Comparison of ENCODE assay signal across 8 mouse cellular contexts in genomic region chr17:29415761-29416662, GRCm38 (mm10). TPM values are rescaled to one million over a fixed set of nuclear protein-coding genes. Genes with fewer than 3 reads are reported as not detected.
DNase-seq lines count a peak whose midpoint lies in the region; ATAC-seq and TF ChIP-seq lines count a peak whose summit lies in the region.

No protein-coding gene starts in this region.

- no peaks in the 10 kb centered on the region for H3K36me3 ChIP-seq in kidney, adult 2 months (ENCODE audit: control insufficient read depth, insufficient read depth, low read length)
- no peaks in the 10 kb centered on the region for H3K36me3 ChIP-seq in forebrain, embryonic 16.5 days (ENCODE audit: control insufficient read depth, insufficient read depth)
- H3K36me3 ChIP-seq in liver, embryonic 13.5 days, result no peaks in the 10 kb centered on the region

- peak; percentile 59 for DNase-seq in kidney, adult 2 months
- DNase-seq in kidney, postnatal 14 days, result no peak
- no peak for DNase-seq in liver, embryonic 13.5 days
- peak; percentile 28 for DNase-seq in ovary, postnatal 36 days (ENCODE audit: low spot score)
- no peak for DNase-seq in spleen, postnatal 10 days (ENCODE audit: low spot score in 2 of 2)
- DNase-seq in natural killer cell, adult 2 months (ENCODE audit: low spot score in 2 of 2), result no peak

- no peak for TF ChIP-seq POLR2A in kidney, adult 2 months (IDR thresholded peaks at IDR 0.05; ENCODE audit: low read depth, low read length)

- no peak overlapping the region for H3K4me3 ChIP-seq in kidney, adult 2 months (ENCODE audit: insufficient read depth, low read depth, low read length)
- no peak overlapping the region for H3K4me3 ChIP-seq in forebrain, embryonic 16.5 days (replicated peaks; ENCODE audit: low read length)
- H3K4me3 ChIP-seq in liver, embryonic 13.5 days (replicated peaks), result no peak overlapping the region

- H3K9me3 ChIP-seq in forebrain, embryonic 16.5 days (ENCODE audit: control insufficient read depth, low read length), result no peaks in the 10 kb centered on the region
- H3K9me3 ChIP-seq in liver, embryonic 13.5 days (replicated peaks), result no peaks in the 10 kb centered on the region

- 26% methylated on average over 31 of the region's 31 CpGs for WGBS in kidney, adult 2 months
- 14% methylated on average over 31 of the region's 31 CpGs for WGBS in forebrain, embryonic 16.5 days
- WGBS in liver, embryonic 13.5 days (ENCODE audit: insufficient replicate concordance), result 24% methylated on average over 31 of the region's 31 CpGs

- no peaks in the 10 kb centered on the region for H3K27me3 ChIP-seq in kidney, adult 2 months (replicated peaks; ENCODE audit: control insufficient read depth, insufficient read depth, low read length)
- H3K27me3 ChIP-seq in forebrain, embryonic 16.5 days (replicated peaks; ENCODE audit: control insufficient read depth, insufficient read depth, low read length), result no peaks in the 10 kb centered on the region
- H3K27me3 ChIP-seq in liver, embryonic 13.5 days, result peaks cover 48% of the 10 kb centered on the region

- TF ChIP-seq CTCF in kidney, adult 2 months (conservative IDR thresholded peaks at IDR 0.05; ENCODE audit: insufficient read depth, insufficient read length, low read depth, low read length), result no peak

- 0 out of 2 replicates have a peak overlapping the region, but pooled peaks have one; percentile 2 for H3K9ac ChIP-seq in forebrain, embryonic 16.5 days (replicated peaks; ENCODE audit: low read depth, low read length)
- H3K9ac ChIP-seq in liver, embryonic 13.5 days, result peak overlapping the region; percentile 26; the same call in 1 of the 2 replicates

- H3K4me2 ChIP-seq in forebrain, embryonic 16.5 days (ENCODE audit: low read length), result 0 out of 2 replicates have a peak overlapping the region, but pooled peaks have one; percentile 9
- H3K4me2 ChIP-seq in liver, embryonic 13.5 days, result peak overlapping the region; percentile 42

- H3K4me1 ChIP-seq in kidney, adult 2 months (ENCODE audit: control insufficient read depth, insufficient read depth, low read length), result no peaks in the 10 kb centered on the region
- 0 out of 2 replicates have a peak, but pooled peaks cover 4% of the 10 kb centered on the region for H3K4me1 ChIP-seq in forebrain, embryonic 16.5 days (replicated peaks; ENCODE audit: control insufficient read depth, insufficient read depth, low read length)
- H3K4me1 ChIP-seq in liver, embryonic 13.5 days (replicated peaks), result peaks cover 46% of the 10 kb centered on the region

- ATAC-seq in forebrain, embryonic 16.5 days, result no peak
- peak; percentile 25 to 54 for ATAC-seq in hematopoietic stem cell, adult 5-6 weeks (replicated peaks in 1 of 2; ENCODE audit: insufficient read depth in 1 of 2, low FRiP score in 2 of 2, low TSS enrichment in 1 of 2, low read depth in 1 of 2, poor library complexity in 2 of 2, severe bottlenecking in 2 of 2)
- no peak for ATAC-seq in liver, embryonic 13.5 days (ENCODE audit: low read depth)

- H3K27ac ChIP-seq in kidney, adult 2 months (ENCODE audit: insufficient read depth, low read depth, low read length), result no peak overlapping the region
- no peak overlapping the region for H3K27ac ChIP-seq in forebrain, embryonic 16.5 days (ENCODE audit: low read length)
- H3K27ac ChIP-seq in liver, embryonic 13.5 days, result no peak overlapping the region

RNA-seq across cellular contexts. Expression of gene Fgd2, which starts 55.3 kb away (rescaled TPM):
- polyA plus RNA-seq in kidney, adult 2 months (2012; rRNA removed), result 10.1 and 11.4 TPM in 2 replicates
- polyA plus RNA-seq in forebrain, embryonic 16.5 days (2015; fragmentation: Nextera tagmentation; extraction: Ambion mirVana), result 5.5 and 9.7 TPM in 2 replicates
- 36.9 and 54.2 TPM in 2 replicates for total RNA-seq in hematopoietic stem cell, adult 5-6 weeks (2017)
- polyA plus RNA-seq in liver, embryonic 13.5 days (2015; fragmentation: Nextera tagmentation; extraction: Ambion mirVana), result 4.5 and 5.0 TPM in 2 replicates

Comparison
In these comparisons a context has a peak if more than half of its experiments do, and no peak if none do; other contexts are left out.
1. DNase-seq: peak in kidney, adult 2 months (single experiment) and ovary, postnatal 36 days (single experiment); none in kidney, postnatal 14 days (single experiment), liver, embryonic 13.5 days (single experiment), spleen, postnatal 10 days (0 of 2) and natural killer cell, adult 2 months (0 of 2).
2. ATAC-seq: peak in hematopoietic stem cell, adult 5-6 weeks (2 of 2); none in forebrain, embryonic 16.5 days (single experiment) and liver, embryonic 13.5 days (single experiment).